ENCODE assay signal across 18 mouse cellular contexts in the genomic region with DNA sequence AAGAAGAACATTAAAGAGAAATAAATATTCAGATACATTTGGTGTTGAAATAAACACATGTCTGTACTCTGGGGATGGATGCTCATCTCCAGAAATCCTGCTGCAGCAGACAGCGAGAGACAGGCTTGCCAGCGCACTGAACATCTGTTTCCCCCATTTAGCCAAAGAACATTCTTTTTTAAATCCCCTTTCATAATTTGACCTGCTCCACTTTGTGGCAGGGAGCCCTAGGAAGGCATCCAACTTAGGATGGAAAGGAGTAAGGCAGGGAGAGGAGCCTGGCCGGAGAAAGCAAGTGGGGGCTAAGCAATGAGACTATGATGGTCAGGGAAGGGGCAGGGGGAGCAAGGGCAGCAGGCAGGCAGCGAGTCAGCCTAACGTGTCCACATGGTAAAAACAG. TPM values are rescaled to one million over a fixed set of nuclear protein-coding genes. Genes with fewer than 3 reads are reported as not detected.
DNase-seq lines count a peak whose midpoint lies in the region; ATAC-seq lines count a peak whose summit lies in the region.
"Had no signal": no experiment of that assay in that cellular context is flagged by ENCODE, and none has a peak within 500 bp of the region (broad histone marks: within the 10 kb centered on the region; RNA-seq: fewer than 3 reads in every experiment).

No protein-coding gene starts in this region.

- ATAC-seq in intestine, embryonic 14.5 days (replicated peaks; ENCODE audit: low FRiP score, low TSS enrichment, low read depth), result no peak
- ATAC-seq in intestine, embryonic 15.5 days, result no peak
- no peak; the same call in 1 of the 2 replicates for ATAC-seq in embryonic facial prominence, embryonic 15.5 days (ENCODE audit: insufficient number of reproducible peaks, low FRiP score, low TSS enrichment, low read depth)
- no peak for ATAC-seq in cerebellum, adult (ENCODE audit: insufficient number of reproducible peaks, low FRiP score, low TSS enrichment)
- ATAC-seq: CD4-positive, CD25-positive, alpha-beta regulatory T cell, adult 4 months; inflammation-experienced regulatory T-cells, adult 6 months had no signal

- H3K27me3 ChIP-seq in intestine, embryonic 14.5 days (replicated peaks; ENCODE audit: control insufficient read depth, insufficient read depth, low read length), result no peaks in the 10 kb centered on the region
- H3K27me3 ChIP-seq in intestine, embryonic 15.5 days (replicated peaks), result no peaks in the 10 kb centered on the region
- H3K27me3 ChIP-seq in embryonic facial prominence, embryonic 15.5 days, result no peaks in the 10 kb centered on the region
- H3K27me3 ChIP-seq: forebrain, embryonic 12.5 days; neural tube, embryonic 13.5 days had no signal

- H3K4me3 ChIP-seq in intestine, embryonic 14.5 days (ENCODE audit: low read depth, low read length), result no peak overlapping the region
- H3K4me3 ChIP-seq in intestine, embryonic 15.5 days (replicated peaks), result no peak overlapping the region
- H3K4me3 ChIP-seq in embryonic facial prominence, embryonic 15.5 days (replicated peaks), result no peak overlapping the region
- H3K4me3 ChIP-seq: forebrain, embryonic 12.5 days; neural tube, embryonic 13.5 days had no signal

- no peaks in the 10 kb centered on the region for H3K9me3 ChIP-seq in intestine, embryonic 14.5 days (ENCODE audit: control insufficient read depth, low read length)
- no peaks in the 10 kb centered on the region for H3K9me3 ChIP-seq in intestine, embryonic 15.5 days
- no peaks in the 10 kb centered on the region for H3K9me3 ChIP-seq in embryonic facial prominence, embryonic 15.5 days (replicated peaks)
- H3K9me3 ChIP-seq: forebrain, embryonic 12.5 days; neural tube, embryonic 13.5 days had no signal

- 0 out of 2 replicates have a peak overlapping the region, but pooled peaks have one; percentile 2 for H3K4me2 ChIP-seq in intestine, embryonic 14.5 days (ENCODE audit: low read length)
- H3K4me2 ChIP-seq in intestine, embryonic 15.5 days (replicated peaks), result no peak overlapping the region
- H3K4me2 ChIP-seq in embryonic facial prominence, embryonic 15.5 days (replicated peaks), result no peak overlapping the region
- H3K4me2 ChIP-seq: forebrain, embryonic 12.5 days; neural tube, embryonic 13.5 days had no signal

- no peaks in the 10 kb centered on the region for H3K36me3 ChIP-seq in intestine, embryonic 14.5 days (ENCODE audit: control insufficient read depth, insufficient read depth, low read length)
- H3K36me3 ChIP-seq in intestine, embryonic 15.5 days, result no peaks in the 10 kb centered on the region
- no peaks in the 10 kb centered on the region for H3K36me3 ChIP-seq in embryonic facial prominence, embryonic 15.5 days
- H3K36me3 ChIP-seq: forebrain, embryonic 12.5 days; neural tube, embryonic 13.5 days had no signal

- DNase-seq in intestine, embryonic 14.5 days (ENCODE audit: low spot score), result no peak
- peak; percentile 69 for DNase-seq in gastrocnemius, postnatal 25 days
- DNase-seq in skeletal muscle tissue, adult 2 months (ENCODE audit: low read depth, low spot score), result peak; percentile 61
- DNase-seq in cerebellum, postnatal 25 days, result no peak
- DNase-seq: adrenal gland, postnatal 14 days; cerebellum, postnatal 14 days; lung, adult 2 months; right cerebral cortex, postnatal 4 days; thymus, postnatal 14 days had no signal

- no peak overlapping the region for H3K9ac ChIP-seq in intestine, embryonic 14.5 days (ENCODE audit: low read length)
- no peak overlapping the region for H3K9ac ChIP-seq in intestine, embryonic 15.5 days
- H3K9ac ChIP-seq in embryonic facial prominence, embryonic 15.5 days, result no peak overlapping the region
- H3K9ac ChIP-seq: forebrain, embryonic 12.5 days; neural tube, embryonic 13.5 days had no signal

- WGBS in intestine, embryonic 14.5 days, result 18% methylated on average over 5 of the region's 5 CpGs
- 31% methylated on average over 5 of the region's 5 CpGs for WGBS in intestine, embryonic 15.5 days
- WGBS in embryonic facial prominence, embryonic 15.5 days, result 21% methylated on average over 5 of the region's 5 CpGs

- peaks cover 16% of the 10 kb centered on the region for H3K4me1 ChIP-seq in intestine, embryonic 14.5 days (replicated peaks; ENCODE audit: control insufficient read depth, insufficient read depth, low read length)
- H3K4me1 ChIP-seq in intestine, embryonic 15.5 days (replicated peaks), result peaks cover 9% of the 10 kb centered on the region; the same call in 1 of the 2 replicates
- H3K4me1 ChIP-seq in embryonic facial prominence, embryonic 15.5 days, result peaks cover 33% of the 10 kb centered on the region
- H3K4me1 ChIP-seq: forebrain, embryonic 12.5 days; neural tube, embryonic 13.5 days had no signal

- H3K27ac ChIP-seq in intestine, embryonic 14.5 days (ENCODE audit: low read depth), result peak overlapping the region; percentile 34; the same call in 1 of the 2 replicates
- no peak overlapping the region for H3K27ac ChIP-seq in intestine, embryonic 15.5 days
- H3K27ac ChIP-seq in embryonic facial prominence, embryonic 15.5 days (replicated peaks), result peak overlapping the region; percentile 67
- H3K27ac ChIP-seq: forebrain, embryonic 12.5 days; neural tube, embryonic 13.5 days had no signal

RNA-seq across cellular contexts. Expression of a gene that starts 21.6 kb away (rescaled TPM):
- 22.4 and 23.6 TPM in 2 replicates for polyA plus RNA-seq in intestine, embryonic 14.5 days (2014; fragmentation: Nextera tagmentation; extraction: Ambion mirVana)
- polyA plus RNA-seq in intestine, embryonic 15.5 days (2015; fragmentation: Nextera tagmentation; extraction: Ambion mirVana), result 10.1 and 11.7 TPM in 2 replicates
- 34.2 and 38.9 TPM in 2 replicates for polyA plus RNA-seq in embryonic facial prominence, embryonic 15.5 days (2015; fragmentation: Nextera tagmentation; extraction: Ambion mirVana)
- 100 to 1,000 TPM; 221 to 341 TPM for total RNA-seq in gastrocnemius, postnatal 25 days (2021)
- total RNA-seq: hematopoietic stem cell, adult 5-6 weeks; megakaryocyte, adult 5-6 weeks had no signal

Comparison
In these comparisons a context has a peak if more than half of its experiments do, and no peak if none do; other contexts are left out.
1. DNase-seq: peak in gastrocnemius, postnatal 25 days (single experiment) and skeletal muscle tissue, adult 2 months (single experiment); none in intestine, embryonic 14.5 days (single experiment) and cerebellum, postnatal 25 days (0 of 2).